10 mouse cellular contexts compared by ENCODE assay signal in genomic region chr16:4417455-4417854, GRCm38 (mm10). TPM values are rescaled to one million over a fixed set of nuclear protein-coding genes. Genes with fewer than 3 reads are reported as not detected.
A peak's percentile ranks its signal among the peaks of the same experiment; 100 is the strongest.
DNase-seq lines count a peak whose midpoint lies in the region; ATAC-seq and TF ChIP-seq lines count a peak whose summit lies in the region.
"Had no signal": no experiment of that assay in that cellular context is flagged by ENCODE, and none has a peak within 500 bp of the region (broad histone marks: within the 10 kb centered on the region; RNA-seq: fewer than 3 reads in every experiment).

No protein-coding gene starts in this region.

- peaks cover 22% of the 10 kb centered on the region for H3K4me1 ChIP-seq in heart, adult 2 months (ENCODE audit: control insufficient read depth, insufficient read depth, low read length)
- peaks cover 30% of the 10 kb centered on the region for H3K4me1 ChIP-seq in heart, embryonic 10.5 days
- H3K4me1 ChIP-seq in neural tube, embryonic 12.5 days, result peaks cover 20% of the 10 kb centered on the region
- peaks cover 71% of the 10 kb centered on the region for H3K4me1 ChIP-seq in liver, embryonic 15.5 days (replicated peaks)
- H3K4me1 ChIP-seq in stomach, postnatal 0 days (replicated peaks; ENCODE audit: control insufficient read depth, insufficient read depth), result peaks cover 5% of the 10 kb centered on the region

- H3K9ac ChIP-seq in heart, adult 2 months (ENCODE audit: low read depth, low read length), result no peak overlapping the region
- no peak overlapping the region for H3K9ac ChIP-seq in neural tube, embryonic 12.5 days
- no peak overlapping the region for H3K9ac ChIP-seq in liver, embryonic 15.5 days
- H3K9ac ChIP-seq in stomach, postnatal 0 days (ENCODE audit: low read length), result 0 out of 2 replicates have a peak overlapping the region, but pooled peaks have one; percentile 28

- TF ChIP-seq POLR2A in heart, adult 2 months (IDR thresholded peaks at IDR 0.05; ENCODE audit: insufficient read depth, low read depth, low read length), result no peak

- peak overlapping the region; percentile 13; the same call in 1 of the 2 replicates for H3K4me3 ChIP-seq in heart, adult 2 months
- H3K4me3 ChIP-seq in heart, embryonic 10.5 days, result no peak overlapping the region
- H3K4me3 ChIP-seq in neural tube, embryonic 12.5 days, result no peak overlapping the region
- no peak overlapping the region for H3K4me3 ChIP-seq in liver, embryonic 15.5 days (replicated peaks)
- H3K4me3 ChIP-seq in stomach, postnatal 0 days (ENCODE audit: low read depth, low read length), result no peak overlapping the region

- no peak overlapping the region; the same call in 1 of the 2 replicates for H3K27ac ChIP-seq in heart, adult 2 months
- H3K27ac ChIP-seq in heart, embryonic 10.5 days, result no peak overlapping the region
- H3K27ac ChIP-seq in neural tube, embryonic 12.5 days, result no peak overlapping the region
- H3K27ac ChIP-seq in liver, embryonic 15.5 days (replicated peaks), result no peak overlapping the region
- no peak overlapping the region for H3K27ac ChIP-seq in stomach, postnatal 0 days (replicated peaks)

- TF ChIP-seq CTCF in heart, adult 2 months (IDR thresholded peaks at IDR 0.05), result no peak
- TF ChIP-seq CTCF in stomach, postnatal 0 days (IDR thresholded peaks at IDR 0.05; ENCODE audit: low read depth), result no peak

- no peaks in the 10 kb centered on the region for H3K9me3 ChIP-seq in heart, embryonic 10.5 days
- H3K9me3 ChIP-seq in neural tube, embryonic 12.5 days, result no peaks in the 10 kb centered on the region
- no peaks in the 10 kb centered on the region for H3K9me3 ChIP-seq in liver, embryonic 15.5 days (replicated peaks)
- no peaks in the 10 kb centered on the region for H3K9me3 ChIP-seq in stomach, postnatal 0 days (ENCODE audit: control insufficient read depth, low read length)

- H3K4me2 ChIP-seq in neural tube, embryonic 12.5 days (replicated peaks), result peak overlapping the region; percentile 97; the same call in 1 of the 2 replicates
- peak overlapping the region; percentile 4; the same call in 1 of the 2 replicates for H3K4me2 ChIP-seq in liver, embryonic 15.5 days
- peak overlapping the region; percentile 95 for H3K4me2 ChIP-seq in stomach, postnatal 0 days (replicated peaks; ENCODE audit: low read depth)

- H3K27me3 ChIP-seq in heart, adult 2 months (ENCODE audit: control insufficient read depth, insufficient read depth, low read length), result no peaks in the 10 kb centered on the region
- H3K27me3 ChIP-seq in heart, embryonic 10.5 days (ENCODE audit: insufficient read depth, poor library complexity, severe bottlenecking), result peaks cover 71% of the 10 kb centered on the region
- H3K27me3 ChIP-seq in neural tube, embryonic 12.5 days (replicated peaks), result peaks cover 21% of the 10 kb centered on the region
- peaks cover 22% of the 10 kb centered on the region for H3K27me3 ChIP-seq in liver, embryonic 15.5 days
- no peaks in the 10 kb centered on the region for H3K27me3 ChIP-seq in stomach, postnatal 0 days (ENCODE audit: control insufficient read depth, insufficient read depth, low read length)

- no peak for DNase-seq in heart, adult 2 months
- DNase-seq in heart, embryonic 10.5 days (ENCODE audit: low spot score), result no peak
- DNase-seq in neural tube, embryonic 10.5 days (ENCODE audit: extremely low spot score, low spot score), result no peak
- no peak for DNase-seq in stomach, postnatal 0 days (ENCODE audit: low spot score)
- no peak for DNase-seq in spleen, postnatal 14 days (ENCODE audit: low spot score in 2 of 2)
- DNase-seq in layer of hippocampus, adult 9-11 months, result no peak
- DNase-seq: cerebellum, adult 9-11 months; spleen, adult 18-20 months had no signal

- intact Hi-C loops in heart, adult 2 months (cut with DNase I), result loop anchor here (2.0 kb wide), 1 partner anchor 49 kb away; no protein-coding TSS in a partner anchor

- ATAC-seq in neural tube, embryonic 12.5 days (ENCODE audit: low FRiP score, low read depth), result no peak
- ATAC-seq in liver, embryonic 15.5 days (ENCODE audit: insufficient read depth), result no peak
- ATAC-seq in stomach, postnatal 0 days (ENCODE audit: low FRiP score, low TSS enrichment), result no peak

- peaks cover 9% of the 10 kb centered on the region for H3K36me3 ChIP-seq in heart, adult 2 months (ENCODE audit: control insufficient read depth, insufficient read depth, low read length)
- H3K36me3 ChIP-seq in heart, embryonic 10.5 days, result no peaks in the 10 kb centered on the region
- no peaks in the 10 kb centered on the region for H3K36me3 ChIP-seq in neural tube, embryonic 12.5 days
- no peaks in the 10 kb centered on the region for H3K36me3 ChIP-seq in liver, embryonic 15.5 days (replicated peaks)
- H3K36me3 ChIP-seq in stomach, postnatal 0 days (ENCODE audit: control insufficient read depth, insufficient read depth, low read length), result no peaks in the 10 kb centered on the region

- H3K79me2 ChIP-seq in heart, adult 2 months (replicated peaks; ENCODE audit: control insufficient read depth, insufficient read depth, low read length), result no peaks in the 10 kb centered on the region

- TF ChIP-seq EP300 in heart, adult 2 months (IDR thresholded peaks at IDR 0.05; ENCODE audit: insufficient read depth, low read depth, low read length), result no peak
- TF ChIP-seq EP300 in stomach, postnatal 0 days (optimal IDR thresholded peaks at IDR 0.05), result no peak

- 46% methylated on average over 7 of the region's 7 CpGs for WGBS in heart, adult 2 months
- 69% methylated on average over 7 of the region's 7 CpGs for WGBS in heart, embryonic 10.5 days
- 81% methylated on average over 7 of the region's 7 CpGs for WGBS in neural tube, embryonic 12.5 days
- 60% methylated on average over 7 of the region's 7 CpGs for WGBS in liver, embryonic 15.5 days (ENCODE audit: insufficient replicate concordance)
- 52% methylated on average over 7 of the region's 7 CpGs for WGBS in stomach, postnatal 0 days

RNA-seq across cellular contexts. Expression of gene Adcy9, which starts 2.8 kb away (rescaled TPM):
- 10 to 100 TPM; 22.6 to 26.3 TPM for total RNA-seq in heart, adult 2 months (2021)
- polyA plus RNA-seq in heart, adult 2 months (2012; rRNA removed), result 11.1 and 17.4 TPM in 2 replicates
- polyA plus RNA-seq in heart, embryonic 10.5 days (2016; fragmentation: Nextera tagmentation; extraction: Ambion mirVana), result 0.30 and 0.55 TPM in 2 replicates
- 3.0 and 3.1 TPM in 2 replicates for polyA plus RNA-seq in neural tube, embryonic 12.5 days (2016; fragmentation: Nextera tagmentation; extraction: Ambion mirVana)
- polyA plus RNA-seq in liver, embryonic 15.5 days (2015; fragmentation: Nextera tagmentation; extraction: Ambion mirVana), result 0.41 and 0.67 TPM in 2 replicates
- polyA plus RNA-seq in stomach, postnatal 0 days (2015; fragmentation: Nextera tagmentation; extraction: Ambion mirVana), result 1.2 and 1.3 TPM in 2 replicates

Comparison
In these comparisons a context has a peak if more than half of its experiments do, and no peak if none do; other contexts are left out.
1. H3K4me2 ChIP-seq: peak in every context shown above with its lines; median percentile 97 in neural tube, embryonic 12.5 days; 95 in stomach, postnatal 0 days; 4 in liver, embryonic 15.5 days.